Mouse (Mus musculus) kidney, embryonic 14.5 days (tissue): ENCODE measurements around the gene Acad8. TPM values are rescaled to one million over a fixed set of nuclear protein-coding genes. Genes with fewer than 3 reads are reported as not detected.

ENCODE experiments used
- polyA plus RNA-seq: library from polyadenylated mRNA; unstranded; fragments of >200 nt; fragmentation: Nextera tagmentation; extraction: Ambion mirVana; gene quantifications from 2 replicates; pipeline ENCODE4 v1.2.1, GENCODE M21; 2014

The Acad8 gene
- polyA plus RNA-seq, 1 experiment from 2014 or later: 36.2 TPM

Other genes with a start within 250 kb of the Acad8 start
- 23.9 and 36.7 TPM in 2 replicates for gene Glb1l2, start 193.1 kb downstream of the Acad8 start, polyA plus RNA-seq
- gene Glb1l3, start 138.7 kb downstream of the Acad8 start, polyA plus RNA-seq: not detected in 2 replicates
- not detected in 2 replicates for gene Gm1110, start 76.5 kb downstream of the Acad8 start, polyA plus RNA-seq
- 173 and 224 TPM in 2 replicates for gene Thyn1, start 144 bp upstream of the Acad8 start, polyA plus RNA-seq
- 24.1 and 42.3 TPM in 2 replicates for gene Vps26b, start 30.5 kb upstream of the Acad8 start, polyA plus RNA-seq
- gene Ncapd3, start 30.6 kb upstream of the Acad8 start, polyA plus RNA-seq: 25.6 and 41.3 TPM in 2 replicates
- gene Jam3, start 155.9 kb upstream of the Acad8 start, polyA plus RNA-seq: 75.1 and 78.3 TPM in 2 replicates